Mouse (Mus musculus): ENCODE results near the gene Csf2.

Csf2 gene

GRCm38 (mm10) chr11:54227478-54227877 is 22.0 kb downstream of the Csf2 start:
- no peak for DNase-seq

GRCm38 (mm10) chr11:54224475-54224986 is 24.9 kb downstream of the Csf2 start:
- no peak for DNase-seq

GRCm38 (mm10) chr11:54223637-54224474 is 25.6 kb downstream of the Csf2 start:
- DNase-seq = no peak

GRCm38 (mm10) chr11:54219903-54220740 is 29.3 kb downstream of the Csf2 start:
- DNase-seq = no peak

GRCm38 (mm10) chr11:54219191-54219590 is 30.3 kb downstream of the Csf2 start:
- DNase-seq = no peak

- DNase-seq = peak in 1 of 2 experiments; percentile 12
Observed at GRCm38 (mm10) chr11:54217384-54217783, 32.1 kb downstream of the Csf2 start.

- no peak for DNase-seq
Observed at GRCm38 (mm10) chr11:54216091-54216490, 33.4 kb downstream of the Csf2 start.

GRCm38 (mm10) chr11:54214499-54215443 is 34.7 kb downstream of the Csf2 start:
- DNase-seq = peak; percentile 71 to 74

- no peak for DNase-seq
Observed at GRCm38 (mm10) chr11:54213631-54214030, 35.8 kb downstream of the Csf2 start.

- no peak for DNase-seq
Observed at GRCm38 (mm10) chr11:54206993-54207392, 42.5 kb downstream of the Csf2 start.

GRCm38 (mm10) chr11:54205366-54205765 is 44.1 kb downstream of the Csf2 start:
- no peak for DNase-seq

- no peak for DNase-seq
Observed at GRCm38 (mm10) chr11:54204781-54205180, 44.7 kb downstream of the Csf2 start.

- DNase-seq = no peak
Observed at GRCm38 (mm10) chr11:54203162-54203561, 46.3 kb downstream of the Csf2 start.

- DNase-seq = no peak
Observed at GRCm38 (mm10) chr11:54201881-54202685, 47.4 kb downstream of the Csf2 start.

- DNase-seq = no peak
Observed at GRCm38 (mm10) chr11:54201287-54201773, 48.1 kb downstream of the Csf2 start.
